Mouse (Mus musculus) inflammation-experienced regulatory T-cells, adult 6 months (primary cell): Measurements from ENCODE around the gene Vsig10. TPM values are rescaled to one million over a fixed set of nuclear protein-coding genes. Genes with fewer than 3 reads are reported as not detected.

Source experiments
- ATAC-seq: one replicate; pipeline ENCODE4 v1.8.0; 2017
- polyA plus RNA-seq, 3 experiments: library from polyadenylated mRNA; unstranded; fragments of 100-300 nt; shearing (Covaris generic); gene quantifications; one replicate each; pipeline ENCODE4 v1.2.1; 2017

Vsig10 gene
- polyA plus RNA-seq, 3 experiments from 2014 or later: 4.1 to 7.8 (median 5.7) TPM

GRCm38 (mm10) chr5:117388296-117388751 lies 69.4 kb downstream of the Vsig10 start:
- peak; percentile 26 for ATAC-seq

GRCm38 (mm10) chr5:117388877-117389276 lies 70.0 kb downstream of the Vsig10 start, which contains the start of gene Rfc5:
Gene Rfc5 (minus strand): TSS chr5:117389047.
- peak; percentile 98 for ATAC-seq

GRCm38 (mm10) chr5:117390895-117391294 lies 72.0 kb downstream of the Vsig10 start:
- no peak for ATAC-seq

GRCm38 (mm10) chr5:117395834-117396233 lies 77.0 kb downstream of the Vsig10 start:
- no peak for ATAC-seq

GRCm38 (mm10) chr5:117396596-117397014 lies 77.7 kb downstream of the Vsig10 start:
- no peak for ATAC-seq

- ATAC-seq: no peak
Measured at GRCm38 (mm10) chr5:117397371-117397770, 78.5 kb downstream of the Vsig10 start.

GRCm38 (mm10) chr5:117398007-117398550 lies 79.2 kb downstream of the Vsig10 start:
- ATAC-seq: no peak

- no peak for ATAC-seq
Measured at GRCm38 (mm10) chr5:117399281-117399680, 80.4 kb downstream of the Vsig10 start.

- no peak for ATAC-seq
Measured at GRCm38 (mm10) chr5:117403609-117404008, 84.7 kb downstream of the Vsig10 start.

Other genes with a start within 250 kb of the Vsig10 start
- 10 to 100 TPM in 2 of 3 experiments, 1 to 10 TPM in 1; 8.8 to 14.4 (median 11.7) TPM for gene Suds3, start 203.0 kb upstream of the Vsig10 start, polyA plus RNA-seq
- 100 to 1,000 TPM; 115 to 147 (median 144) TPM for gene Taok3, start 199.0 kb upstream of the Vsig10 start, polyA plus RNA-seq
- 100 to 1,000 TPM; 125 to 143 (median 133) TPM for gene Pebp1, start 31.5 kb upstream of the Vsig10 start, polyA plus RNA-seq
- gene Wsb2, start 38.2 kb downstream of the Vsig10 start, polyA plus RNA-seq: 10 to 100 TPM in 2 of 3 experiments, 1 to 10 TPM in 1; 9.8 to 11.3 (median 11.1) TPM
- 10 to 100 TPM; 18.9 to 65.6 (median 26.8) TPM for gene Rfc5, start 70.0 kb downstream of the Vsig10 start, polyA plus RNA-seq
- gene Ksr2, start 94.9 kb downstream of the Vsig10 start, polyA plus RNA-seq: under 1 TPM; 0.09 to 0.60 (median 0.36) TPM